Mouse (Mus musculus): Measurements from ENCODE around the gene Clic1. TPM values are rescaled to one million over a fixed set of nuclear protein-coding genes. Genes with fewer than 3 reads are reported as not detected.
"Not testable (repeated sequence)": the region's sequence is repeated elsewhere in the genome, so short reads cannot be mapped to it uniquely, and the experiment has no call there.

Gene Clic1
- polyA plus RNA-seq, 1 experiment from 2014 or later: 83.9 TPM

GRCm38 (mm10) chr17:35033703-35034102, 16.1 kb upstream of the Clic1 start:
- H3K27ac ChIP-seq (ENCODE audit: low read depth, low read length); H3K4me3 ChIP-seq (ENCODE audit: low read depth, low read length); H3K4me2 ChIP-seq; H3K36me3 ChIP-seq (ENCODE audit: control insufficient read depth, insufficient read depth, low read length); H3K9me3 ChIP-seq (ENCODE audit: control insufficient read depth, low read length); H3K4me1 ChIP-seq (ENCODE audit: control insufficient read depth, insufficient read depth, low read length); ATAC-seq (ENCODE audit: low FRiP score); H3K27me3 ChIP-seq (ENCODE audit: control insufficient read depth, insufficient read depth, low read length); H3K9ac ChIP-seq (ENCODE audit: low read length); DNase-seq (ENCODE audit: low spot score, missing footprints): not testable (repeated sequence)
- 86% methylated on average over 1 of the region's 1 CpGs for WGBS

DNA sequence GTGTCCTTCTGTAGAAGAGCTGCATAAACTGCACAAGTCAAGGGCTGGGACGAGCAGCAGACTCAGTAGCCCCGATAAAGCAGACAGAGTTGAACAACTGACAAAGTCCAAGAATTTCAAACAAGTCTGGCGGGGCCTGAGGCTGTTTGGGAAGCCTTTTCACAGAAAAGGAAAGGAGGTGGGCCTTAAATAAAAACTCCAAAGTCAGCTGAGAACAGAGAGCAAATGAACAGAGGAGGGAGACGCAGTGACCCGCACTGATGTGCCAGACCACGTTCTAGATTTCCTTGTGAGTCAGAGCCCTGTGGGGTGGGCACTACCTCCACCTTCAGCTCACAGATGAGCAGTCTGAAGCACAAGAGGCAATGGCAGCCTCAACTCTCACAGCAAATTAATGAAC, 14.9 kb upstream of the Clic1 start:
- WGBS: 77% methylated on average over 6 of the region's 6 CpGs

GRCm38 (mm10) chr17:35039121-35039873, 10.5 kb upstream of the Clic1 start:
- WGBS: 85% methylated on average over 11 of the region's 11 CpGs

More for the DNA sequence above, 14.9 kb upstream of the Clic1 start:
- no peak overlapping the region for H3K9ac ChIP-seq (ENCODE audit: low read length)
- H3K27me3 ChIP-seq (ENCODE audit: control insufficient read depth, insufficient read depth, low read length): no peaks in the 10 kb centered on the region
- H3K9me3 ChIP-seq (ENCODE audit: control insufficient read depth, low read length): no peaks in the 10 kb centered on the region
- no peak overlapping the region for H3K4me2 ChIP-seq
- H3K27ac ChIP-seq (ENCODE audit: low read depth, low read length): no peak overlapping the region
- no peaks in the 10 kb centered on the region; the same call in 1 of the 2 replicates for H3K4me1 ChIP-seq (ENCODE audit: control insufficient read depth, insufficient read depth, low read length)
- H3K4me3 ChIP-seq (ENCODE audit: low read depth, low read length): no peak overlapping the region
- ATAC-seq (ENCODE audit: low FRiP score) (no peak), DNase-seq (ENCODE audit: low spot score, missing footprints) (no peak)
- H3K36me3 ChIP-seq (ENCODE audit: control insufficient read depth, insufficient read depth, low read length): no peaks in the 10 kb centered on the region

DNA sequence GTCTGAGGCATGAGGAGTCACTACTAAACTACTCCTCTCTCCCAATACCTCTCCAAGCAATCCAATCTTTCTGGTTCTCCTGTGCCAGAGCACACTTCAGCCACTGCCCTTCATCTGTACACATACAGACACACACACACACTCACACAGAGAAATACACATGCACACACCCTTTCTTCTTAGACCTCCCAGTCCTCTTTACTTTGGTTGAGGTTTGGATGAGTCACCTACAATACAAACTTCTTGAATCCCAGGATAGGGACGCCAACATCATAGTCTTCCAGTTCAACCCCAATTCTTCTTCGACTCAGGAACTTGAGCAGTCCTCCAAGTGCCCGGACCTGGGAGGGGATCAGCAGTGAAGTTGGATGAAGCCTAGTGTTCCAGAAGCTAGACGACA, 6.0 kb upstream of the Clic1 start:
- H3K4me1 ChIP-seq (ENCODE audit: control insufficient read depth, insufficient read depth, low read length): peaks cover 24% of the 10 kb centered on the region
- no peak overlapping the region for H3K9ac ChIP-seq (ENCODE audit: low read length)
- no peaks in the 10 kb centered on the region for H3K36me3 ChIP-seq (ENCODE audit: control insufficient read depth, insufficient read depth, low read length)
- DNase-seq (ENCODE audit: low spot score, missing footprints): no peak
- H3K4me3 ChIP-seq (ENCODE audit: low read depth, low read length): no peak overlapping the region
- WGBS: 87% methylated on average over 4 of the region's 4 CpGs
- ATAC-seq (ENCODE audit: low FRiP score): no peak
- H3K27ac ChIP-seq (ENCODE audit: low read depth, low read length): no peak overlapping the region
- H3K27me3 ChIP-seq (ENCODE audit: control insufficient read depth, insufficient read depth, low read length): no peaks in the 10 kb centered on the region
- H3K9me3 ChIP-seq (ENCODE audit: control insufficient read depth, low read length): no peaks in the 10 kb centered on the region
- H3K4me2 ChIP-seq: no peak overlapping the region

More at GRCm38 (mm10) chr17:35039121-35039873, 10.5 kb upstream of the Clic1 start:
- Histone ChIP-seq H3K27ac (ENCODE audit: low read depth, low read length) (no peak overlapping the region), H3K4me3 (ENCODE audit: low read depth, low read length) (no peak overlapping the region), H3K4me2 (no peak overlapping the region), H3K9ac (ENCODE audit: low read length) (no peak overlapping the region), H3K27me3 (ENCODE audit: control insufficient read depth, insufficient read depth, low read length) (no peaks in the 10 kb centered on the region), H3K4me1 (ENCODE audit: control insufficient read depth, insufficient read depth, low read length) (no peaks in the 10 kb centered on the region), H3K9me3 (ENCODE audit: control insufficient read depth, low read length) (no peaks in the 10 kb centered on the region), H3K36me3 (ENCODE audit: control insufficient read depth, insufficient read depth, low read length) (no peaks in the 10 kb centered on the region)
- ATAC-seq (ENCODE audit: low FRiP score) (no peak), DNase-seq (ENCODE audit: low spot score, missing footprints) (no peak)

DNA sequence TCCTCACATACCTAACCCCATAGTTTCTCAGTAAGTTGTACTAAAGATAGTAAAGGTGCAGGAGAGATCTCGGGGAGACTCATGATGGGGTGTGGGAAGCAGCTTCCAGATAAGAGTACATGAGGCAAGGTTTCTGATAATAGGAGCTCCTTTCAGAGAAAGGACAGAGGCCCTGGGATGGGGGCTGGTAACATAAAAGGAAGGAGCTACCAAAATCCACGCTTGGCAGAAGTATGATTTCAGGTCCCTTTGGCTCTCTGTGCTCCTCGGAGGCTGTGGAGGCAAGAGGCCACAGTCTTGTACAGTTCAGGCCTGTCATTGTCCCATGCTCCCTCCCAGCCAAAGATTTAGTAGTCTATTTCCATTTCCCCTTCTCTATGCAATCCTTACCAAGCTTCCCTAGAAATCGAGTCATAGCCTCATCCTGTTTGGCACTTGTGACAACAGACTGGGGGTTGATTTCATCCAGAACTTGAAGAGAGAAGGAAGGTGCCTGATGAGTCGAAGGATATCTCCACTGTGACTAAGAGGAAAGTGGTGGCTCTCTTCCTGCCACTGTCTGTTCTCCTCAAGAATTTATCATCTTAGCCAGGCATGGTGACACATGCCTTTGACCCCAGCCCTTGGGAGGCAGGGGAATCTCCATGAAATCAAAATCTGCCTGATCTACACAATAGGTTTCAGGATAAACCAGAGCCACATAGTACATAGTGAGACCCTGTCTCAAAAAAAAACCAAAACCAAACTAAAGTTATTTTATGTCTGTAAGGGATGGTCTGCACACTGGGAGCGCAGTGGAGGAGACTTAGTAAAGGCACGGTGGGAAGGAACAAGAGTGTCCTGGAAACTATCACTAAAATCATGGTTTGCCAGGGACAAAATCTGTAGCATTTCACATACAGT, 4.6 kb upstream of the Clic1 start:
- Histone ChIP-seq H3K36me3 (ENCODE audit: control insufficient read depth, insufficient read depth, low read length) (no peaks in the 10 kb centered on the region), H3K4me3 (ENCODE audit: low read depth, low read length) (peak overlapping the region; percentile 45), H3K27me3 (ENCODE audit: control insufficient read depth, insufficient read depth, low read length) (no peaks in the 10 kb centered on the region), H3K4me2 (peak overlapping the region; percentile 97), H3K9me3 (ENCODE audit: control insufficient read depth, low read length) (no peaks in the 10 kb centered on the region), H3K9ac (ENCODE audit: low read length) (peak overlapping the region; percentile 90), H3K27ac (ENCODE audit: low read depth, low read length) (no peak overlapping the region; the same call in 1 of the 2 replicates), H3K4me1 (ENCODE audit: control insufficient read depth, insufficient read depth, low read length) (peaks cover 36% of the 10 kb centered on the region)
- DNase-seq (ENCODE audit: low spot score, missing footprints) (no peak), ATAC-seq (ENCODE audit: low FRiP score) (no peak)
- 92% methylated on average over 7 of the region's 7 CpGs for WGBS

DNA sequence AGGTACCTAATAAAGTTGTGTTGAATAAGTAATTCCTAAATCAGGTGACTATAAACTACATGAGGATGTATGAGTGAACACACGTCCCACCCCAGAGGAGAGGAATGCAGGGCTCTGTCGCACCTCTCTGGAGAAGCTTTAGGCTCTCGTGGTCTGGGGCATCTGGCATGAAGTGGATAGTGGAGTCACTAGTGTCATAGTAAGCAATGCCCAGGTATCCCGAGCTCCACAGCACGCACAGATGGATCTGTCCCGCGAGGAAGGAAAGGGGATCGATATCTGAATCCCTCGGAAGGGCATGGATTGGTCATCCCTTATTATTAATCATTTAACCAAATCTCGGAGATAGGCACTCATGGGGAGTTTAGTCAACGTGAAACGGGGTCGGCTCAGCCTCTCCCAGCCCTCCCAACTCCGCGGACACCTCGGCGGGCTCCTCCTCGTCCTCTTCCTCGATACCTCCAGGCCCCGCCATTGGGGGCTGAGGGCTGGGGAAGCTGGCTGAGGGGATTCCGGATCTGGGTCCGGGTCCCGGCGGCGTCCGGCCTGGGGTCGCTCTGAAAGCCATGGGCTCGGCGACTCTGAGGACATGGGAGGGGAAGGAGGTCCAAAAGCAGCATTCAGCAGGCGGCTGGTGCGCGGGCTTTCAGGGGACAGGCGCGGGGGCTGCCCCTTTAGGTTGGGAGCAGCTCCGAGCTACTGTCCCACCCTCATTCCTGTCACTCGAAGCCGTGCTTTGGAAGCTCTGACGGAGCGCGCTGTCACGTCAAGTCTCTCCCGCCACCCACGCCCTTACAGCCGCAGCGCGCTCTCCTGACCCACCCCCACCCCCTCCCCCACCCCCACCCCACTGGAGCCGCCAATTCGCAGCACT, 3.7 kb upstream of the Clic1 start:
- Histone ChIP-seq H3K4me1 (ENCODE audit: control insufficient read depth, insufficient read depth, low read length) (peaks cover 40% of the 10 kb centered on the region), H3K27ac (ENCODE audit: low read depth, low read length) (peak overlapping the region; percentile 83), H3K9me3 (ENCODE audit: control insufficient read depth, low read length) (no peaks in the 10 kb centered on the region), H3K27me3 (ENCODE audit: control insufficient read depth, insufficient read depth, low read length) (no peaks in the 10 kb centered on the region), H3K9ac (ENCODE audit: low read length) (peak overlapping the region; percentile 90), H3K4me2 (peak overlapping the region; percentile 97), H3K4me3 (ENCODE audit: low read depth, low read length) (peak overlapping the region; percentile 45), H3K36me3 (ENCODE audit: control insufficient read depth, insufficient read depth, low read length) (no peaks in the 10 kb centered on the region)
- 7% methylated on average over 45 of the region's 48 CpGs for WGBS
- DNase-seq (ENCODE audit: low spot score, missing footprints): peak; percentile 95
- ATAC-seq (ENCODE audit: low FRiP score): peak; percentile 76; the same call in 1 of the 2 replicates

DNA sequence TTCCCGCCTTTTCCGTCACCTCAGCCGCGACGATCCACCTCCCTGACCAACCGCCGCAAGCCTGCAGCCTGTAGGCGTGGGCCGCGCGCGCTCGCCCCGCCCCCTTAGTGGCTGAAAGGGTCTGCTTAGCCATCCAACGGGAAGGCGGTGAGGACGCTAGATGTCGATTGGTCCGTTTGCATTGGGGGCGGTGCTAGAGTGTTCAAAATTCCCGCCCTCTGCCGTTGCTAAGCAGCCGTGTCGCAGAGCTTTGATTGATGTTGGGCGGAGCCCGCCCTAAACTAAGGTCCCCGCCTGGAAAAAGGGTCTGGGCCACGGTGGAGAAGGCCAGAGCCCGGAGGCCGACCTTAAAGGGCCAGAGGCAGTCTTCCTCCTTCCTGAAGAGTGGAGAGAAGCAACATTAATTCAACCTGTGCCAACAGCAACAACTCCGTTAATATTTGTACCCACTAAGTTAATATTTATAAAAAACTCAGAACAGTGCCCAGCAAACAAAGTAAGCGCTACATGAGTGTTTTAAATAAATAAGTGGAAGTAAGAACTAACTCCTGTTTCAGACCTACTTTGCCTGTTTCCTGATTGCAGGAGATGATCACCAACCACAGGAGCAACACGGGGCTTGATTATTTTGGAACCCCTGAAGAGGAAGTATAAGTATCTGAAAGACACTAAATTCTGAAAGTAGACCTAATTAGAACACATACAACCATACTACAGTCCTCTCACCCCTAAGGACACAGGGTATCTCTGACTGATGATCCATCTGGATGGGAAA, 2.9 kb upstream of the Clic1 start, which contains the start of gene Msh5:
Msh5 (minus strand) TSS at position 65 of the 775 bp plus-strand sequence.
- peak within 1 kb of the TSS; percentile 97 for H3K4me2 ChIP-seq
- ATAC-seq (ENCODE audit: low FRiP score) (peak; percentile 97), DNase-seq (ENCODE audit: low spot score, missing footprints) (peak; percentile 100)
- H3K9ac ChIP-seq (ENCODE audit: low read length): peak within 1 kb of the TSS; percentile 90
- peak within 1 kb of the TSS; percentile 83 for H3K27ac ChIP-seq (ENCODE audit: low read depth, low read length)
- H3K4me3 ChIP-seq (ENCODE audit: low read depth, low read length): peak within 1 kb of the TSS; percentile 45
- no peaks in the 10 kb centered on the region for H3K36me3 ChIP-seq (ENCODE audit: control insufficient read depth, insufficient read depth, low read length)
- H3K27me3 ChIP-seq (ENCODE audit: control insufficient read depth, insufficient read depth, low read length): no peaks in the 10 kb centered on the region
- no peaks in the 10 kb centered on the region for H3K9me3 ChIP-seq (ENCODE audit: control insufficient read depth, low read length)
- peaks cover 46% of the 10 kb centered on the region for H3K4me1 ChIP-seq (ENCODE audit: control insufficient read depth, insufficient read depth, low read length)
- WGBS: 3% methylated on average over 32 of the region's 33 CpGs

DNA sequence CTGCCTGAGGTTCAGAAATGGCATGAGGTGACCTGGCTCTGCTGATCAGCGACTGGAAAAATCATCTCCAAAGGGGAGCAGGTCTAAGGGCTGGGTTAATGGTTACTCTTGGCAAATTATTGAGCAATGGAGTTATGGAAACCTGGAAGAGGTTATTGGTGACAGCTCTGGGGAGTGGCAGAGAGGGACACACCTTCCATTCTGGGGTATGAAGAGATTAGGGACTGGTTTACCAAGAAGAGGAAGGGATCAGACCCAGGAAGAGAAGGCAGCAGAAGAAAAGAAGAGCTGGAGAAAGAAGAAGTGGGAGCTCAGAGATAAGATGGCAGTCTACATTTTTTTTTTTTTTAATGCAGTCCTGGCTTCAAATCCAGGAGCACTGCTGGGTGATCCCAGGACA, 2.1 kb upstream of the Clic1 start:
- Histone ChIP-seq H3K27ac (ENCODE audit: low read depth, low read length) (peak overlapping the region; percentile 57), H3K36me3 (ENCODE audit: control insufficient read depth, insufficient read depth, low read length) (peaks cover 1% of the 10 kb centered on the region; the same call in 1 of the 2 replicates), H3K9ac (ENCODE audit: low read length) (0 out of 2 replicates have a peak overlapping the region, but pooled peaks have one; percentile 9), H3K9me3 (ENCODE audit: control insufficient read depth, low read length) (no peaks in the 10 kb centered on the region), H3K4me3 (ENCODE audit: low read depth, low read length) (no peak overlapping the region), H3K4me1 (ENCODE audit: control insufficient read depth, insufficient read depth, low read length) (peaks cover 52% of the 10 kb centered on the region), H3K4me2 (no peak overlapping the region), H3K27me3 (ENCODE audit: control insufficient read depth, insufficient read depth, low read length) (no peaks in the 10 kb centered on the region)
- no peak for DNase-seq (ENCODE audit: low spot score, missing footprints)
- ATAC-seq (ENCODE audit: low FRiP score): no peak
- 66% methylated on average over 1 of the region's 1 CpGs for WGBS
